Mouse (Mus musculus) lung, adult 2 months (tissue): ENCODE data around the gene Apobec3.
A peak's percentile ranks its signal among the peaks of the same experiment; 100 is the strongest.

Experiments
- CTCF ChIP-seq: fragments of 200-500 bp; IDR thresholded peaks from 2 replicates; pipeline ENCODE4 v1.5.1; 2011; ENCODE audit warnings: mild to moderate bottlenecking, low read length, control low read depth; ENCODE audit not compliant: insufficient read depth
- POLR2A ChIP-seq: fragments of 200-500 bp; IDR thresholded peaks from 2 replicates; pipeline ENCODE4 v1.6.1; 2011; ENCODE audit warnings: low read depth, mild to moderate bottlenecking, control low read depth, low read length, borderline replicate concordance; ENCODE audit errors: extremely low read depth

DNA sequence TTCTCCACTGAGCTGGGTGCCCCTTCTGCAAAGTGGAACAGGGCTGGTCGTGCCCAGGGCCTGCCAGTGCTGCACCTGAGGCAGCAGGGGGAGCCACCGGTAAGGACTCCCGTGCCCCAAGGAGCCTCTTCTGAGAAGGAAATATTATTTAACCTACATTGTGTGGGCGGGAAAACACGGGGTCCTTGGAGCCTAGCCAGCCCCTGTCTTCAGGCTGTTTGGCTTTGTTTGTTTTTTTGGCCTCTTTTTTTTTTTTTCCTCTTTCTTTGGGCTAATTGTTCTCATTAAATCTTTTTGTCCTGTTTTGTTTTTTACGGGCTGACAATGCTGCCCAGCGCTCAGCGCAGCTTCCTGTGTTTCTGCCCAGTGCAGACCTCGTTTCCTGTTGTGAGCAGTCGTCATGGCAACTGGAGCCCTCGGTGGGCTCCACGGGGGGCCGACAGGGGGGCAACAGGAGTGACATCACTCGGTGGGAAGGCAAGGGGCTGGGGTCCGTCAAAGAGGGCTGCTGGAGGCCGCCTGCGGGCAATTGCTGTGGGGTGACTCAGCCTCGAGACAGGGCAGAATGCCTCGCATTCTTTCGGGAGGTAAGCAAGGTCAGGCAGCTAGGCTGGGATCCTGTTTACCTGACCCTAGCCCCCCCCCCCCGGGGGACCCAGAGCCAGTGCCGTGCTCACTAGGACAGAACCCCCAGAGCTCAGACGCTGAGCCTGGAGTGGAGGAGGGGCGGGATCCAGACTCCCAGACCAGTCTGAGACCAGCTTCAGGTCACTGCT is 59.0 kb downstream of the Apobec3 start:
- no peak for TF ChIP-seq POLR2A
- peak; percentile 74 for TF ChIP-seq CTCF
